In the genomic region with DNA sequence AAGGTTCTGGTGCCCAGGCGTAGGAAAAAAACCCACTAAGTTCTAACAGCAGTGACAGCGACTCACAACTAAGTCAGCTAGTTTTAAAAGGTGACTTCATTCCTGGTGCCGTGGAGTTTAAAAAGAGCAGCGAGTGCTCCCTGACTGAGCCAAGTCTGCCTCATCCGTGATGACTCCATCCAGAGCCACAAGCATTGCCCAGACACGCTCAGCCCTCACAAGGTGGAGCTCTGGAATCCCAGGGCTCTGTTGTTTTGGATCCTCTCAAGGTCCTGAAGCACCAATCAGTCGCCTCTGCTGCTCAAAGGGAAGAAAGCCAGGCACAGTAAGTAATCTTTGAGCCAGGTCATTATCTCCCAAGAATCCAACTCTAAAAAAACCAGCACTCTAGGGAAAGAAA, we compare ENCODE assay signal across 15 mouse cellular contexts. TPM values are rescaled to one million over a fixed set of nuclear protein-coding genes. Genes with fewer than 3 reads are reported as not detected.
DNase-seq lines count a peak whose midpoint lies in the region; ATAC-seq and TF ChIP-seq lines count a peak whose summit lies in the region.
"Had no signal": no experiment of that assay in that cellular context is flagged by ENCODE, and none has a peak within 500 bp of the region (broad histone marks: within the 10 kb centered on the region; RNA-seq: fewer than 3 reads in every experiment).

No protein-coding gene starts in this region.

- H3K9me3 ChIP-seq in E14TG2a.4 (ENCODE audit: low read length), result no peaks in the 10 kb centered on the region
- H3K9me3 ChIP-seq in ES-E14 (ENCODE audit: control insufficient read depth, insufficient read depth, low read depth, low read length), result no peaks in the 10 kb centered on the region
- H3K9me3 ChIP-seq in embryonic facial prominence, embryonic 15.5 days (replicated peaks), result no peaks in the 10 kb centered on the region
- no peaks in the 10 kb centered on the region for H3K9me3 ChIP-seq in limb, embryonic 15.5 days
- H3K9me3 ChIP-seq in midbrain, embryonic 14.5 days (ENCODE audit: control insufficient read depth, low read length), result no peaks in the 10 kb centered on the region

- DNase-seq in ES-E14 (ENCODE audit: low read depth, low spot score), result no peak
- DNase-seq in spleen, postnatal 4 days (ENCODE audit: low spot score in 2 of 2), result no peak
- no peak for DNase-seq in midbrain, embryonic 14.5 days
- DNase-seq: adrenal gland, postnatal 14 days; forebrain, postnatal 0 days; layer of hippocampus, adult 9-11 months; lung, postnatal 10 days had no signal

- TF ChIP-seq CTCF in E14TG2a.4 (conservative IDR thresholded peaks at IDR 0.05; ENCODE audit: low read length), result no peak

- in situ Hi-C loops in ES-E14 (cut with MboI; ENCODE audit: low sequenced_read_pairs in 2 of 2, unreplicated experiment in 2 of 2), result no loop called here

- H3K4me3 ChIP-seq in E14TG2a.4 (replicated peaks; ENCODE audit: low read length) (peak overlapping the region; percentile 60), ES-E14 (ENCODE audit: insufficient read depth in 1 of 2, low read depth in 1 of 2, low read length in 2 of 2, poor library complexity in 1 of 2, severe bottlenecking in 1 of 2) (peak overlapping the region; percentile 18 to 55; a peak in 2 of 4 replicates)
- H3K4me3 ChIP-seq in embryonic facial prominence, embryonic 15.5 days (replicated peaks), result peak overlapping the region; percentile 25
- peak overlapping the region; percentile 18 for H3K4me3 ChIP-seq in limb, embryonic 15.5 days
- H3K4me3 ChIP-seq in midbrain, embryonic 14.5 days (replicated peaks; ENCODE audit: low read depth, low read length), result no peak overlapping the region
- H3K4me3 ChIP-seq: myocyte had no signal

- no peak overlapping the region for H3K27ac ChIP-seq in ES-E14 (ENCODE audit: insufficient read depth, low read depth, low read length, poor library complexity, severe bottlenecking)
- peak overlapping the region; percentile 90 for H3K27ac ChIP-seq in embryonic facial prominence, embryonic 15.5 days (replicated peaks)
- peak overlapping the region; percentile 87 for H3K27ac ChIP-seq in limb, embryonic 15.5 days
- no peak overlapping the region for H3K27ac ChIP-seq in midbrain, embryonic 14.5 days (replicated peaks; ENCODE audit: low read depth, low read length)
- H3K27ac ChIP-seq: kidney, postnatal 0 days; liver, embryonic 14.5 days had no signal

- H3K27me3 ChIP-seq in E14TG2a.4 (ENCODE audit: insufficient read depth, low read length), result no peaks in the 10 kb centered on the region
- no peaks in the 10 kb centered on the region for H3K27me3 ChIP-seq in embryonic facial prominence, embryonic 15.5 days
- no peaks in the 10 kb centered on the region for H3K27me3 ChIP-seq in limb, embryonic 15.5 days
- H3K27me3 ChIP-seq in midbrain, embryonic 14.5 days (ENCODE audit: control insufficient read depth, insufficient read depth, low read length), result no peaks in the 10 kb centered on the region

- no peak overlapping the region for H3K9ac ChIP-seq in ES-E14 (ENCODE audit: insufficient read depth, low read depth, low read length, poor library complexity, severe bottlenecking)
- H3K9ac ChIP-seq in embryonic facial prominence, embryonic 15.5 days, result no peak overlapping the region
- no peak overlapping the region for H3K9ac ChIP-seq in limb, embryonic 15.5 days
- H3K9ac ChIP-seq in midbrain, embryonic 14.5 days (replicated peaks; ENCODE audit: low read length), result no peak overlapping the region
- H3K9ac ChIP-seq: forebrain, postnatal 0 days; liver, embryonic 14.5 days had no signal

- H3K36me3 ChIP-seq in E14TG2a.4 (ENCODE audit: insufficient read depth, low read length) (no peaks in the 10 kb centered on the region), ES-E14 (ENCODE audit: control insufficient read depth, insufficient read depth, low read length, poor library complexity, severe bottlenecking) (no peaks in the 10 kb centered on the region)
- H3K36me3 ChIP-seq in embryonic facial prominence, embryonic 15.5 days, result no peaks in the 10 kb centered on the region
- H3K36me3 ChIP-seq in limb, embryonic 15.5 days, result no peaks in the 10 kb centered on the region
- H3K36me3 ChIP-seq in midbrain, embryonic 14.5 days (ENCODE audit: control insufficient read depth, insufficient read depth, low read length), result no peaks in the 10 kb centered on the region

- H3K4me2 ChIP-seq in embryonic facial prominence, embryonic 15.5 days (replicated peaks), result peak overlapping the region; percentile 29; the same call in 1 of the 2 replicates
- 0 out of 2 replicates have a peak overlapping the region, but pooled peaks have one; percentile 5 for H3K4me2 ChIP-seq in limb, embryonic 15.5 days
- no peak overlapping the region for H3K4me2 ChIP-seq in midbrain, embryonic 14.5 days (ENCODE audit: low read length)
- H3K4me2 ChIP-seq: midbrain, embryonic 11.5 days had no signal

- peak; percentile 63; the same call in 1 of the 2 replicates for ATAC-seq in embryonic facial prominence, embryonic 15.5 days (ENCODE audit: insufficient number of reproducible peaks, low FRiP score, low TSS enrichment, low read depth)
- no peak for ATAC-seq in limb, embryonic 15.5 days (ENCODE audit: insufficient number of reproducible peaks, low FRiP score, low TSS enrichment, low read depth)
- ATAC-seq in midbrain, embryonic 14.5 days (ENCODE audit: low FRiP score, low TSS enrichment), result no peak
- no peak for ATAC-seq in inflammation-experienced regulatory T-cells, adult 6 months
- ATAC-seq: forebrain, postnatal 0 days had no signal

- WGBS in embryonic facial prominence, embryonic 15.5 days, result 61% methylated on average over 7 of the region's 7 CpGs
- 58% methylated on average over 7 of the region's 7 CpGs for WGBS in limb, embryonic 15.5 days
- WGBS in midbrain, embryonic 14.5 days, result 71% methylated on average over 7 of the region's 7 CpGs

- H3K4me1 ChIP-seq in E14TG2a.4 (replicated peaks; ENCODE audit: low read depth, low read length) (peaks cover 21% of the 10 kb centered on the region), ES-E14 (ENCODE audit: control insufficient read depth in 2 of 2, insufficient read depth in 2 of 2, low read length in 2 of 2, poor library complexity in 1 of 2) (peaks cover 2 to 11% of the 10 kb centered on the region in 2 experiments; a peak in 1 of 4 replicates)
- 0 out of 2 replicates have a peak, but pooled peaks cover 4% of the 10 kb centered on the region for H3K4me1 ChIP-seq in embryonic facial prominence, embryonic 15.5 days
- H3K4me1 ChIP-seq in limb, embryonic 15.5 days, result no peaks in the 10 kb centered on the region
- no peaks in the 10 kb centered on the region for H3K4me1 ChIP-seq in midbrain, embryonic 14.5 days (ENCODE audit: control insufficient read depth, insufficient read depth, low read length)

TF ChIP-seq in ES-E14, 5 proteins besides CTCF, POLR2A, EP300 and RAD21:
- TF ChIP-seq HCFC1 (IDR thresholded peaks at IDR 0.05; ENCODE audit: borderline replicate concordance, insufficient read depth, low read length) (no peak), CHD2 (IDR thresholded peaks at IDR 0.05; ENCODE audit: low read depth, low read length) (no peak), MAFK (IDR thresholded peaks at IDR 0.05; ENCODE audit: insufficient read depth, low read depth, low read length) (no peak), ZNF384 (IDR thresholded peaks at IDR 0.05; ENCODE audit: low read depth, low read length) (no peak), ZC3H11A (IDR thresholded peaks at IDR 0.05; ENCODE audit: borderline replicate concordance, low read depth, low read length) (no peak)

RNA-seq across cellular contexts. Expression of a gene that starts 18.0 kb away (rescaled TPM):
- 24.1 and 24.6 TPM in 2 replicates for total RNA-seq in ES-E14 (2012; rRNA removed)
- 34.2 and 38.9 TPM in 2 replicates for polyA plus RNA-seq in embryonic facial prominence, embryonic 15.5 days (2015; fragmentation: Nextera tagmentation; extraction: Ambion mirVana)
- 35.3 and 36.1 TPM in 2 replicates for polyA plus RNA-seq in limb, embryonic 15.5 days (2015; fragmentation: Nextera tagmentation; extraction: Ambion mirVana)
- 8.7 and 12.5 TPM in 2 replicates for polyA plus RNA-seq in midbrain, embryonic 14.5 days (2014; fragmentation: Nextera tagmentation; extraction: Ambion mirVana)
- polyA plus RNA-seq in inflammation-experienced regulatory T-cells, adult 6 months (2017; shearing (Covaris generic)), result under 1 TPM in 2 of 3 experiments, not detected in 1; 0.04 to 0.72 TPM

Comparison
In these comparisons a context has a peak if more than half of its experiments do, and no peak if none do; other contexts are left out.
1. H3K27ac ChIP-seq: peak in embryonic facial prominence, embryonic 15.5 days (single experiment) and limb, embryonic 15.5 days (single experiment); none in ES-E14 (single experiment) and midbrain, embryonic 14.5 days (single experiment).